Mouse (Mus musculus) liver, postnatal 0 days (tissue): ENCODE results near the gene 1700122O11Rik.

ENCODE experiments used
- CTCF ChIP-seq: sonication (generic); IDR thresholded peaks from 2 replicates; pipeline ENCODE4 v1.5.1; 2016; ENCODE audit warnings: antibody characterized with exemption, low read depth
- EP300 ChIP-seq: IDR thresholded peaks from 2 replicates; pipeline ENCODE4 v1.6.1; 2016; ENCODE audit warnings: antibody characterized with exemption, low read depth, mild to moderate bottlenecking

GRCm38 (mm10) chr17:48028250-48028649, 9.8 kb downstream of the 1700122O11Rik start:
- TF ChIP-seq CTCF (no peak), EP300 (no peak)
